Mouse (Mus musculus) heart, embryonic 13.5 days (tissue): Measurements from ENCODE around the gene Fam181a. TPM values are rescaled to one million over a fixed set of nuclear protein-coding genes. Genes with fewer than 3 reads are reported as not detected.
A peak's percentile ranks its signal among the peaks of the same experiment; 100 is the strongest.

Experiments
- ATAC-seq: fragments of 200-750 bp; cut with Nextera tagmentation; 2 replicates; pipeline ENCODE4 v1.8.0; 2017; ENCODE audit warnings: moderate TSS enrichment; ENCODE audit not compliant: insufficient number of reproducible peaks, low FRiP score, low TSS enrichment; ENCODE audit errors: extremely low read depth
- H3K27ac ChIP-seq: fragments of 300-500 bp; sonication (generic); replicated peaks from 2 replicates; pipeline ENCODE4 v1.5.1; 2015; ENCODE audit warnings: moderate library complexity, mild to moderate bottlenecking, inconsistent platforms
- H3K27me3 ChIP-seq: fragments of 300-500 bp; sonication (generic); replicated peaks from 2 replicates; pipeline ENCODE4 v1.6.1; 2015; ENCODE audit warnings: mild to moderate bottlenecking, inconsistent platforms
- H3K36me3 ChIP-seq: fragments of 300-500 bp; sonication (generic); 2 replicates; pipeline ENCODE4 v1.6.1; 2015; ENCODE audit warnings: mild to moderate bottlenecking, inconsistent platforms
- H3K4me1 ChIP-seq: fragments of 300-500 bp; sonication (generic); 2 replicates; pipeline ENCODE4 v1.6.1; 2015; ENCODE audit warnings: inconsistent platforms
- H3K4me2 ChIP-seq: fragments of 300-500 bp; sonication (generic); 2 replicates; pipeline ENCODE4 v1.6.1; 2015; ENCODE audit warnings: inconsistent platforms, mild to moderate bottlenecking, moderate library complexity
- H3K4me3 ChIP-seq: fragments of 300-500 bp; sonication (generic); 2 replicates; pipeline ENCODE4 v1.5.1; 2015; ENCODE audit warnings: moderate library complexity, mild to moderate bottlenecking, inconsistent platforms
- H3K9ac ChIP-seq: fragments of 300-500 bp; sonication (generic); 2 replicates; pipeline ENCODE4 v1.6.1; 2015; ENCODE audit warnings: inconsistent platforms, mild to moderate bottlenecking, moderate library complexity
- H3K9me3 ChIP-seq: fragments of 300-500 bp; sonication (generic); 2 replicates; pipeline ENCODE4 v1.6.1; 2016; ENCODE audit warnings: inconsistent platforms
- WGBS: fragments of 180-500 bp; shearing (Covaris S2); methylation state at CpG from one replicate; pipeline ENCODE4 v1.1.7; 2015; ENCODE audit warnings: mixed read lengths; 5-methylcytosine and 5-hydroxymethylcytosine counted together
- polyA plus RNA-seq: library from polyadenylated mRNA; unstranded; fragments of >200 nt; fragmentation: Nextera tagmentation; extraction: Ambion mirVana; gene quantifications from 2 replicates; pipeline ENCODE4 v1.2.1, GENCODE M21; 2015

Gene Fam181a
- polyA plus RNA-seq, 1 experiment from 2014 or later: not detected

- Histone ChIP-seq H3K4me2 (peak overlapping the region; percentile 68), H3K9ac (peak overlapping the region; percentile 90), H3K27ac (peak overlapping the region; percentile 97), H3K36me3 (peaks cover 43% of the 10 kb centered on the region), H3K4me1 (peaks cover 58% of the 10 kb centered on the region), H3K27me3 (no peaks in the 10 kb centered on the region), H3K9me3 (no peaks in the 10 kb centered on the region), H3K4me3 (peak overlapping the region; percentile 60)
- ATAC-seq: peak; percentile 27
- 27% methylated on average over 3 of the region's 3 CpGs for WGBS
Observed at GRCm38 (mm10) chr12:103336766-103337165, 26.0 kb downstream of the Fam181a start.

GRCm38 (mm10) chr12:103338162-103338798 is 27.5 kb downstream of the Fam181a start:
- Histone ChIP-seq H3K4me1 (peaks cover 46% of the 10 kb centered on the region), H3K9me3 (no peaks in the 10 kb centered on the region), H3K27ac (peak overlapping the region; percentile 97), H3K9ac (peak overlapping the region; percentile 90), H3K4me3 (peak overlapping the region; percentile 60), H3K36me3 (peaks cover 28% of the 10 kb centered on the region), H3K27me3 (no peaks in the 10 kb centered on the region), H3K4me2 (peak overlapping the region; percentile 68)
- 33% methylated on average over 14 of the region's 14 CpGs for WGBS
- peak; percentile 48 for ATAC-seq

- H3K4me1 ChIP-seq: peaks cover 26% of the 10 kb centered on the region
- no peaks in the 10 kb centered on the region for H3K36me3 ChIP-seq
- 79% methylated on average over 5 of the region's 5 CpGs for WGBS
- H3K4me3 ChIP-seq: no peak overlapping the region
- no peak overlapping the region for H3K27ac ChIP-seq
- H3K27me3 ChIP-seq: no peaks in the 10 kb centered on the region
- ATAC-seq: no peak
- no peak overlapping the region for H3K9ac ChIP-seq
- H3K4me2 ChIP-seq: no peak overlapping the region
- no peaks in the 10 kb centered on the region for H3K9me3 ChIP-seq
Observed at GRCm38 (mm10) chr12:103341212-103341611, 30.4 kb downstream of the Fam181a start.

GRCm38 (mm10) chr12:103343456-103343855 is 32.7 kb downstream of the Fam181a start:
- peaks cover 41% of the 10 kb centered on the region for H3K4me1 ChIP-seq
- no peaks in the 10 kb centered on the region for H3K36me3 ChIP-seq
- H3K27me3 ChIP-seq: no peaks in the 10 kb centered on the region
- ATAC-seq: no peak
- no peak overlapping the region for H3K9ac ChIP-seq
- no peak overlapping the region for H3K4me2 ChIP-seq
- H3K9me3 ChIP-seq: no peaks in the 10 kb centered on the region
- no peak overlapping the region for H3K27ac ChIP-seq
- WGBS: 67% methylated on average over 8 of the region's 8 CpGs
- H3K4me3 ChIP-seq: no peak overlapping the region

- no peaks in the 10 kb centered on the region for H3K9me3 ChIP-seq
- WGBS: 75% methylated on average over 7 of the region's 7 CpGs
- H3K9ac ChIP-seq: no peak overlapping the region
- no peak for ATAC-seq
- H3K4me2 ChIP-seq: no peak overlapping the region
- H3K4me1 ChIP-seq: peaks cover 30% of the 10 kb centered on the region
- H3K36me3 ChIP-seq: no peaks in the 10 kb centered on the region
- H3K27me3 ChIP-seq: no peaks in the 10 kb centered on the region
- H3K4me3 ChIP-seq: no peak overlapping the region
- no peak overlapping the region for H3K27ac ChIP-seq
Observed at GRCm38 (mm10) chr12:103344934-103345333, 34.2 kb downstream of the Fam181a start.

GRCm38 (mm10) chr12:103346945-103347344 is 36.2 kb downstream of the Fam181a start:
- H3K4me2 ChIP-seq: no peak overlapping the region
- no peak overlapping the region for H3K4me3 ChIP-seq
- peaks cover 25% of the 10 kb centered on the region for H3K4me1 ChIP-seq
- no peak overlapping the region for H3K27ac ChIP-seq
- 56% methylated on average over 8 of the region's 8 CpGs for WGBS
- H3K36me3 ChIP-seq: peaks cover 13% of the 10 kb centered on the region
- ATAC-seq: no peak
- H3K27me3 ChIP-seq: no peaks in the 10 kb centered on the region
- H3K9me3 ChIP-seq: 0 out of 2 replicates have a peak, but pooled peaks cover 4% of the 10 kb centered on the region
- H3K9ac ChIP-seq: peak overlapping the region; percentile 45; the same call in 1 of the 2 replicates

- peaks cover 13% of the 10 kb centered on the region for H3K36me3 ChIP-seq
- peak overlapping the region; percentile 45; the same call in 1 of the 2 replicates for H3K9ac ChIP-seq
- no peak for ATAC-seq
- no peaks in the 10 kb centered on the region for H3K27me3 ChIP-seq
- H3K9me3 ChIP-seq: 0 out of 2 replicates have a peak, but pooled peaks cover 4% of the 10 kb centered on the region
- peaks cover 25% of the 10 kb centered on the region for H3K4me1 ChIP-seq
- 34% methylated on average over 5 of the region's 5 CpGs for WGBS
- no peak overlapping the region for H3K27ac ChIP-seq
- no peak overlapping the region for H3K4me2 ChIP-seq
- no peak overlapping the region for H3K4me3 ChIP-seq
Observed at GRCm38 (mm10) chr12:103347406-103347805, 36.6 kb downstream of the Fam181a start.

GRCm38 (mm10) chr12:103348506-103348905 is 37.7 kb downstream of the Fam181a start:
- Histone ChIP-seq H3K4me1 (peaks cover 35% of the 10 kb centered on the region), H3K27ac (no peak overlapping the region), H3K27me3 (no peaks in the 10 kb centered on the region), H3K9ac (0 out of 2 replicates have a peak overlapping the region, but pooled peaks have one; percentile 12), H3K4me2 (no peak overlapping the region), H3K9me3 (0 out of 2 replicates have a peak, but pooled peaks cover 4% of the 10 kb centered on the region), H3K4me3 (no peak overlapping the region), H3K36me3 (peaks cover 13% of the 10 kb centered on the region)
- ATAC-seq: no peak
- WGBS: 6% methylated on average over 3 of the region's 3 CpGs

- Histone ChIP-seq H3K4me3 (no peak overlapping the region), H3K27ac (peak overlapping the region; percentile 92), H3K27me3 (no peaks in the 10 kb centered on the region), H3K4me1 (peaks cover 50% of the 10 kb centered on the region), H3K36me3 (peaks cover 13% of the 10 kb centered on the region), H3K4me2 (peak overlapping the region; percentile 60), H3K9ac (peak overlapping the region; percentile 37; the same call in 1 of the 2 replicates), H3K9me3 (0 out of 2 replicates have a peak, but pooled peaks cover 4% of the 10 kb centered on the region)
- ATAC-seq: no peak
- WGBS: 83% methylated on average over 6 of the region's 6 CpGs
Observed at GRCm38 (mm10) chr12:103352735-103353134, 42.0 kb downstream of the Fam181a start.

GRCm38 (mm10) chr12:103353538-103353937 is 42.8 kb downstream of the Fam181a start:
- H3K27me3 ChIP-seq: no peaks in the 10 kb centered on the region
- H3K4me2 ChIP-seq: peak overlapping the region; percentile 60
- peak; percentile 64 for ATAC-seq
- H3K4me1 ChIP-seq: peaks cover 51% of the 10 kb centered on the region
- peak overlapping the region; percentile 69 for H3K9ac ChIP-seq
- peaks cover 13% of the 10 kb centered on the region for H3K36me3 ChIP-seq
- WGBS: 14% methylated on average over 5 of the region's 5 CpGs
- peak overlapping the region; percentile 92 for H3K27ac ChIP-seq
- H3K4me3 ChIP-seq: peak overlapping the region; percentile 39
- H3K9me3 ChIP-seq: 0 out of 2 replicates have a peak, but pooled peaks cover 4% of the 10 kb centered on the region

- H3K27me3 ChIP-seq: no peaks in the 10 kb centered on the region
- H3K27ac ChIP-seq: peak within 1 kb of the TSS; percentile 92
- peak within 1 kb of the TSS; percentile 77 for H3K9ac ChIP-seq
- H3K4me3 ChIP-seq: peak within 1 kb of the TSS; percentile 39
- peaks cover 10% of the 10 kb centered on the region for H3K36me3 ChIP-seq
- 0 out of 2 replicates have a peak, but pooled peaks cover 4% of the 10 kb centered on the region for H3K9me3 ChIP-seq
- H3K4me1 ChIP-seq: peaks cover 60% of the 10 kb centered on the region
- WGBS: 38% methylated on average over 14 of the region's 14 CpGs
- no peak for ATAC-seq
- peak within 1 kb of the TSS; percentile 60 for H3K4me2 ChIP-seq
Observed at GRCm38 (mm10) chr12:103355746-103356414, 45.1 kb downstream of the Fam181a start, which contains the start of gene Asb2. Gene Asb2, minus strand, starts transcription at chr12:103356001.
